Mouse (Mus musculus) retina, postnatal 1 day (tissue): ENCODE results near the gene Madcam1.

Source experiments
- DNase-seq: peaks from one replicate; pipeline ENCODE4 v3.0.0-alpha.2; 2012

The Madcam1 gene

DNA sequence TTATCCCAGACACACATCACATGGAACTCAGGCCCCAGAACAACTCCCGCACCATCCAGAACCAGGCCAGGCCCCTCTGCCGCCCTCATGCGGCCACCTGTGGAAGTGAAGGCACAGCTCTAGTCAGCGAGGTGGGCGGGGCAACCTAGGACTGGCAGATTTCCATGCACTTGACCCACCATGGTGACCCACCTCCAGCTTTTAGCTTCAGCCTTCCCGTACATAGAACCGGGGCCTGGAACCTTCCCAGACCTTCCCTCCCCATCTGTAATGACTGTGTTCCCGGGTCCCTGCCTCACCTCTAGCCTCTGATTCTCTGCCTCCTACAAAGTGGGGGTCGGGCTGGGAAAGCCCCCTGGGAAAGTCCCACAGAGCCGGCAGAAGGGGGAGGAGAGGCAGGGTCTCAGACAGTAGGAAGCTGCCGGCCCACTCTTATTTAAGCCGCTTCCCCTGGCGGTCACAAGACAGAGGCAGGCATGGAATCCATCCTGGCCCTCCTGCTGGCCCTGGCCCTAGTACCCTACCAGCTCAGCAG lies at the start of gene Madcam1:
Madcam1 (plus strand) TSS at position 429 of the 535 bp plus-strand sequence.
- DNase-seq = peak; percentile 80

DNA sequence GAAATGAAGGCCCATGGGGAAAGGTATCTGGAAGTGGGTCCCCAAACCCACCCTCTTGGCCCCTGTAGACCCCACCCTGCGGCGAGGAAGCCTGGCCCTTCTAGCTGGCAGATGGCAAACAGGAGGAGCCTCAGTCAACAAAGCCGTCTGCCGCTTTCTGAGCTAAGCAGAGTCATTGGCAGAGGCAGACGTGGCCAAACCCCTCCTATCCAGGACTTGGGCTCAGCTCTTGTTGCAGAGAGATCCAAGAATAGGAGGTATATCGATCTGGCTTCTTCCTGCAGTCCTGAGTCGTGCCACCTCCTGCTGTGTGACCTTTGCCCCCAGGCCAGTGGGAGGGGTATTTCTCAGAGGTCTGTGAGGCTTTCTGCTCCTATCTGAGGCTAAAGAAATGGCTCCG lies 48.5 kb upstream of the Madcam1 start:
- peak; percentile 50 for DNase-seq

DNA sequence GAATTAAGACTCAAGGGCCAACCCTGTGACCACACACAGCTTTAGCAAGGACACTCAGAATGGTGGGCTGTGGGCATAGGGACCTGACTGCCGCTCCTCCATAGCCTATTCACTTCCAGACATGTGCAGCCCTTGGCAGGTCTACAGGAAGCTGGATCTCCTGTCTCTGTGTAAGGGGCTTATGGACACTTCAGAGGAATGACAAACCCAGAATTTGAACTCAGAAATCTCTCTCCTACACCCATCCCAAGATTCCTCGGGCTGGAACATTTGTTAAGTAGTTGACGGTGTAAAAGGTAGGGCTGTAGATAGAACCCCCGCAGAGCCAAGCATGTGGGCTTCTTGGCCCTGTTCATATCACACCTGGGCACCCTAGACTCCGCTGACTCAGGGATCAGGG lies 48.0 kb upstream of the Madcam1 start:
- DNase-seq = no peak

- DNase-seq = no peak
Observed at GRCm38 (mm10) chr10:79623950-79624349, 40.4 kb upstream of the Madcam1 start.

DNA sequence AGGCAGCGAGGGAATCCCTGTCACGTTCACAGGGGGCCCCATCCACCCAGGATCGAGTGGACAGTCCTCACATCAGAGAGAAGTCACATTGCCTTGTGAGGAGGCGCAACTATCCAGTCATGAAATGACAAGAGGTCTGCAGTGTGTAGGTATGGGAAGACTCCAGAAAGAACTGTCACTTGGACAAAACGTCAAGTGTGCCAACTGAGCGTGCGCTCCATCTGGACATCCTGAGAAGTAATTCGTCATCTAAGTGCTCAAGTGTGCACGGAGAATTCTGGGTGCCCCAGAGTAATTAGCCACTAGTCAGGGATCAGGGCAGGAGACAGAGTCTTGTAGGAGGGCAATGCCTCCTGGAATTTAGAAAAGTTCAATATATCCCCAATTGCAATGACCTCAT lies 39.0 kb upstream of the Madcam1 start:
- DNase-seq = peak; percentile 44

DNA sequence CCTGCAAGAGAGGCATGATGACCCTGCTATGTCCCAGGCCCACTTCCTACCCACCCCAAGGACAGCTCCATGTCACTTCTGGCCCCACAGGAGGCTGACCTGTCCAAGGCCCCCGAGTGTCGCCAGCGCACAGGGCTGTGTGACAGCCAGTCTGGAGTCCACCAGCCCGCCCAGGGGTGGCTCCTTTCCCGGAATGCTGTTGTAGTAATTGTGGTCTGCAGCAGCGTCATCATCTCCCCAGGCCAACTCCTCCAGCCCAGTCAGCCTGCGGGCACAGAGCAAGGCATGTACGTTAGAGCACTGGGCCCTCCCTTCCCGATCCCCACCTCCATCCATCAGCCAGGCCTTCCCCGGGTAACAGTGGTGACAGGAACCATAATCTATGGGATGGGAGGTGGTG lies 38.2 kb upstream of the Madcam1 start:
- DNase-seq = no peak

GRCm38 (mm10) chr10:79628377-79628776 lies 36.0 kb upstream of the Madcam1 start:
- DNase-seq = no peak

GRCm38 (mm10) chr10:79631432-79631831 lies 32.9 kb upstream of the Madcam1 start:
- DNase-seq = peak; percentile 61

- DNase-seq = no peak
Observed at GRCm38 (mm10) chr10:79633006-79633777, 31.2 kb upstream of the Madcam1 start.

DNA sequence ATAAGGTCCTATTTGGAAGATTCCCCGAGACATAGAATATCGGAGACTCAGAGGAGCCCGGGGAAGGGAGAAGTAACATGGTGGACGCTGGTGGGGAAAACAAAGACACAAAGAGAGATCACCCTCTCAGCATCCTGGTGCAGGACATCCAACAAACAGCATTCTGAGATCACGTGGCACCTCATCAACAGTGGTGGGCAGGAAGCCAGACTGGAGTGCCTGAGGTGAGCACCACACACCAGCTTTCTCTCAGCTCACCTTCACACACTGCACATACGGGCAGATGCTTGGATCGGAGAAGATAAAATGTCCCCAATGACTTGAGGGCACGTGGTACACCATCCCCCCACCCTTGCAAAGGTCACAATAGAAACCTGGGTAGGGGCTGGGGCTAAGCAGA lies 28.1 kb upstream of the Madcam1 start:
- DNase-seq = no peak

DNA sequence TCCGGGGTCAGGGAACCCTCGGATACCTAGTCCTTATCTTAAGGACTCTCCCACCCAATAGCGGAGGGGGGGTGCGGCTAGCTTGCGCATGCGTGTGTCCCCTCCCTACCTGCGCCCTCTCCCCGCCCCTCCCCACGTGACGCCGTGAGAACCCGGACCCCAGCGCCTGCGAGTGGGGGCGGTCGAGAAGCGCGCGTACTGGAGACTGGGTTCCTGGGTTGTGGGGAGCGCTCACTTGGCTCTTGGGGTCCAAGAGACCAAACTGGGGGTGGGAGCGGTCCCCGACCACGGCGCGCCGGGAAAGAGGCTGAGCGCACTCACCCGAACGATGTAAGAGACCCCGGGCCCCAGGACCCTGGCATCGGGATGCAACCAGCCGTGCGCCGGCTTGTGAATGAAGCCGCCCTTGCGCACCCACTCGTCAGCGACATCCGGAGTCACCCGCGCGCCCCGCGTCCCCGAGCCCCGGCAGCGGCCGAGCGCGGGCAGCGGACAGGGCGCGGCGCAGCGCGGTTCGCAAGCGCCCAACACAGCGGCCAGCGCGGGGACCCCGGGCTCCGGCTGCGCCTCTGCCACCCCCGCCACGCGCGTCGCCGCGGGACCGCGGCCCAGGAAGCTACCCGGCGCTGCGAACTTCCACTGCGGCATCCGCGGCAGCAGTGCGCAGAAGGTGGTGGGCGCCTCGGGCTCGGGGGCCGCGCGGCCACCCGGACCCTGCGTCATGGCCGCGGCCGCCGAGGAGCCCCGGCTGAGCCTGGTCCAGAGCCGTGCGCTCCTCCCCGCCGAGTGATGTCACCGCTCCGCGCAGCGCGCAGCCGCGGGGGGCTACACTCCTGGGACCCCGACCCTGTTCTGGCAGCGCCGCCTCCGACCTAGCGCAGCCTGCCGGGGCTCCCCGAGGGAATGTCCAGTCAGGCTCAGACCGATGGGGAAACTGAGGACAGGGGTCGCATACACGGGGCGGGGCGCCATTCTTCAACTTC lies 26.9 kb upstream of the Madcam1 start, which contains the start of gene Shc2:
Shc2 (minus strand) TSS at position 791 of the 983 bp plus-strand sequence.
- peak; percentile 70 for DNase-seq

DNA sequence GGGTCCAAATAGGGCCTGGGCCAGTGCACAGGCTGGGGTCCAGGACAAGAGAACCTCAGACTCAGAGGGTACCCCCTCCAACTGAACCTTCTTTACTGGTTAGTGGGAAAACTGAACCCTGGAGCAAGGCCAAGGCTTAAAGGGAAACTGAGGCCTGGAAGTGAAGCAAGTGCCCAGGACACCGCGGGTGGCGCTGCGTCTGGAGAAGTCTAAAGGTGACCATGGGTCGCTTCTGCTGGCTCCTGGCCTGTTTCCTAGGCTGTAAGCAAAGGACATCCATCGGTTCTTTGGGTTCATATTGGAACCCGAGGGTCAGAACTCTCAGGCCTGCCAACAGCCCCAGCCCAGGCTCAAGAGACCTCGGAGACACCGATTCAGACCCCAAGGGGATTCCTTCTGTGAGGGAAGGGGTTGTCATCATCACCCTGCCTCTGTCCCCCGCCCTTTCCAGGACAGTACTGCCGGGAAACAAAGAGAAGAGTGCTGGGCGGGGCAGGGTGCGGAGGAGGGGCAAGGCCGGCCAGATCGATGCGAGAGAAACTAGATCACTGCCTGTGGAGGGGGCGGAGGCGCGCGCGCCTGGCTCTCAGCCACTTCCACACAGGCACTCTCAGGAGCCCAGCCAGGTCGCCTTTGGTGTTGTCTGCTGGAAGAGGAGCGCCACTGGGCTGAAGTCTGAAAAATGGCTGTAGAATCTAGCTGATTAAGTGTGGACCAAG lies 25.7 kb upstream of the Madcam1 start:
- peak; percentile 76 for DNase-seq

DNA sequence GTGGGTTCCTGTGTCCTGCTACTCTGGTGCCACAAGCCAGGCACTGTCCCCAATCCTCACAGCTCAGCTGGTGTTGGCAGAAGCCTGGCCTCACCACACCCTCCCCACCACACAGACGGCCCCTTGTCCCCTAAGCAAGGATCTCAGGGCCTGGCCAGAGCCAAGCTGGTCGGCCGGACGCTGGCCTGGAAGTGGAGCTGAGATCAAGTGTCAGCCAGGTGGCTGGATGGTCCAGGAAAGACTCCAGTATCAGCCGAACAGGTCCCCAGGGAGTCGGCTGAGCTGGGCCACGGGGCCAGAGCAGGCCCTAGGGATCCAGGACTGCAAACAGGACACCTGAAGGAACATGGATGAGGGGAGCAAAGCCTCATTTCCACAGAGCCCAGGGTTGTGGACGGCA lies 18.6 kb upstream of the Madcam1 start, which contains the start of gene Odf3l2:
Odf3l2 (minus strand) TSS at position 28 of the 400 bp plus-strand sequence.
- no peak for DNase-seq

DNA sequence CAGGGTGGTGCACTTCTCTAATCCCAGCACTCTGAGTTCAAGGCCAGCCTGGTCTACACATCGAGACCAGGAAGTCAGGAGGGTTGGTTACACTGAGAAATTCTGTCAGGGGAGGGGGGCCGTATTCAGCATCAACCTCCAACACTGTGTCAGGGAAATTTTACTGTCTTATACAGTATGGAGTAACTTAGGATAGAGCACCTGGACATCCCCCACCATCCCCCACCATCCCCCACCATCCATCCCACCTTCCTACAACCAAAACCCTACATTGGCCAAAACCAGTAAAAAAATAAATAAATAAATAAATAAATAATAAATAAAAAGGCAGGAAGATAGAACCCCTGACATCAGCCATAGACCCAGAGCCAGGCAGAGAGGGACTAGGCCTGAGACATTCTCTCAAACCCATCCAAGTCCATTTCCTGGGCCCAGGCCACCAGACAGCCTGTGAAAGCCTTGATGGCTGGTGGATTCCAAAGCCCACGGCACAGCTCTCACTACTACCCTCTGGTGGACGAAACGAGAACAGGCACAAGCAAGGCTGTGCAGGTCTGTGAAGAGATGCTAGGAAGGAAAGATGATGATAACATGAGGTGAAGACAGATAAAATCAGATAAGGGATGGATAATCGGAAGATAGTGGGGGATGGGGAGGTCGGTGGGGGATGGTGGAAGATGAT lies 15.1 kb upstream of the Madcam1 start:
- peak; percentile 82 for DNase-seq

DNA sequence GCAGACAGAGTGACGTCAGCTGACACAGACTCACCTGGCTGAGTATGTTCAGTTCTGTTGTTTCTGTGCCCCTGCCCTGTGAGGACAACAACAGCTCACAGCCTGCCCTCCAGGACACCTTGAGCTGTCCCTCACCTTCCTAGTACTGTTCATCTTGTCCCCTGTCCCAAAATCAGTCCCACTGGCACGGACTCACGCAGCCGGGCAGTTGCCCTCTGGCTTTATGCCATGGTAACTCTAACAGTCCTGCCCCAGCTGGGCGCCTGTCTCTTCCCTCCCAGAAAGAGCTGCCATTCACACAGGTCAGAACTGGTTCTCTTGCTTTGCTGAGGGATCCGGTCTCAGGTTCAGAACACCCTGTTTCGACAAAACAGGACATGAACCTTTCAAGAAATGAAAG lies 11.6 kb upstream of the Madcam1 start:
- no peak for DNase-seq

DNA sequence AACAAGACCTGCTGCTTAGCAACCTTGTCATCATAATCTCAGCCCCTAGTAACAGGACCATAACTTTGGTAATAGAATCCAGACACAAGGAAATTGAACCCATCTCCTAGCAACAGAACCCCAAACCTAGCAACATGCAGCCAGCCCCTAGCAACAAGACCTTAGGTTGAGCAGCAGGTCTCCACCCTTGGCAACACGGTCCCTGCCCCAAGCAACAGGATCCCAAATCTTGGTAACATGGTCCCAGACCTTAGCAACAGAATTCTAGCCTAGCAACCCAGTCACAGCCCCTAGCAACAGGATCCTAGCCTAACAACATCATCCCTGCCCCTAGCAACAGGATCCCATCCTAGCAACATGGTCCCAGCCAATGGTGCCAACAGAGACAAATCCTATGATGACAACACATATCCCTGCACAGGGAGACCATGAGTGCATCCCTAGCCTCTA lies 9.4 kb upstream of the Madcam1 start:
- DNase-seq = peak; percentile 46

GRCm38 (mm10) chr10:79658829-79659228 lies 5.5 kb upstream of the Madcam1 start:
- no peak for DNase-seq

GRCm38 (mm10) chr10:79660298-79660697 lies 4.1 kb upstream of the Madcam1 start:
- DNase-seq = peak; percentile 38

- DNase-seq = no peak
Observed at GRCm38 (mm10) chr10:79661861-79662260, 2.5 kb upstream of the Madcam1 start.

- DNase-seq = no peak
Observed at GRCm38 (mm10) chr10:79665051-79665450, 692 bp downstream of the Madcam1 start.

DNA sequence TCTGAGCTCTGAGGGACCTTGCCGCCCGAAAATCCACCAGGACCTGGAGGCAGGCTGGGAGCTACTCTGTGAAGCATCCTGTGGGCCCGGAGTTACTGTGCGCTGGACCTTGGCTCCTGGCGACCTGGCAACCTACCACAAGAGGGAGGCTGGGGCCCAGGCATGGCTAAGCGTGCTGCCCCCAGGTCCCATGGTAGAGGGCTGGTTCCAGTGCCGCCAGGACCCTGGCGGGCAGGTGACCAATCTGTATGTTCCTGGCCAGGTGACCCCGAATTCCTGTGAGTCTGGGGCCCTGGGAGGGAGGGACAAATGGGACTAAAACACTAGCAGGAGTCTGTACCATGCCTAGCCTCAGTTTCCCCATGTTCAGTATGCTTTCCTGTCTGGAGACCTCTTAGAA lies 2.1 kb downstream of the Madcam1 start:
- no peak for DNase-seq

DNA sequence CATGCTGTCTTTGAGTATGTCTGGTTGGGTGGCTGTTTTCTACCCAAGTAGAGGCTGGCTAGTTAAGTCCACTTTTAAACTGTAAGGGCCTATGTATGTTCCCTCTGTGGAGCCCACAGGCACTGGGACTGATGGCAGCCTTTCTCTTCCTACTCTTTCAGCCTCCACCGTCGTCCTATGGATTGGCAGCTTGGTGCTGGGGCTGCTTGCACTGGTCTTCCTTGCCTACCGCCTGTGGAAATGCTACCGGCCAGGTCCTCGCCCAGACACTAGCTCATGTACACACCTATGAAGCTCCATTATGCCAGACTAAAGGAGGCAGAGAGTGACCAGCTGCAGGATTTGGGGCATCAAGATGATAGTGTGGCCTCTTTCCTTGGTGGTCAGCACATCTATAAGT lies 3.7 kb downstream of the Madcam1 start:
- no peak for DNase-seq
